Mouse (Mus musculus) heart, postnatal 36 days (tissue): ENCODE measurements around the gene Ccdc187. TPM values are rescaled to one million over a fixed set of nuclear protein-coding genes. Genes with fewer than 3 reads are reported as not detected.

Experiments used
- DNase-seq, 2 experiments: peaks; one replicate each; pipeline ENCODE4 v3.0.0; 2021 to 2022
- intact Hi-C: fragments of 180-260 bp; cut with DNase I; formaldehyde crosslinking; loops from one replicate; pipeline ENCODE4 v1.15.1; 2025
- total RNA-seq, 2 experiments: library from RNA; stranded (reverse); gene quantifications; 2 replicates each; pipeline ENCODE4 v1.2.3; 2021

Ccdc187 gene
- total RNA-seq, 2 experiments from 2014 or later, result 0.03 to 0.08 TPM

- intact Hi-C loops, result no loop called here
- no peak for DNase-seq
Measured at GRCm38 (mm10) chr2:26290133-26290532, 4.2 kb downstream of the Ccdc187 start.

GRCm38 (mm10) chr2:26286391-26286790 is 8.0 kb downstream of the Ccdc187 start:
- DNase-seq, result no peak
- intact Hi-C loops, result no loop called here

GRCm38 (mm10) chr2:26285804-26286203 is 8.6 kb downstream of the Ccdc187 start:
- intact Hi-C loops, result no loop called here
- no peak for DNase-seq

- no peak for DNase-seq
- intact Hi-C loops, result no loop called here
Measured at GRCm38 (mm10) chr2:26280594-26280993, 13.8 kb downstream of the Ccdc187 start.

- intact Hi-C loops, result loop anchor here (10.0 kb wide), 1 partner anchor 445 kb away; no protein-coding TSS in a partner anchor
- DNase-seq, result no peak
Measured at GRCm38 (mm10) chr2:26279712-26280111, 14.6 kb downstream of the Ccdc187 start.

GRCm38 (mm10) chr2:26273611-26274010 is 20.7 kb downstream of the Ccdc187 start:
- DNase-seq, result peak; percentile 39 to 56
- intact Hi-C loops, result loop anchor here (1.0 to 10.0 kb wide), 4 partner anchors 91 to 439 kb away; no protein-coding TSS in a partner anchor

- no peak for DNase-seq
- intact Hi-C loops, result no loop called here
Measured at GRCm38 (mm10) chr2:26268216-26268615, 26.1 kb downstream of the Ccdc187 start.

GRCm38 (mm10) chr2:26266066-26266742 is 28.2 kb downstream of the Ccdc187 start:
- intact Hi-C loops, result no loop called here
- no peak for DNase-seq

- DNase-seq, result no peak
- intact Hi-C loops, result no loop called here
Measured at GRCm38 (mm10) chr2:26265095-26265494, 29.3 kb downstream of the Ccdc187 start.

GRCm38 (mm10) chr2:26264646-26265045 is 29.7 kb downstream of the Ccdc187 start:
- intact Hi-C loops, result no loop called here
- no peak for DNase-seq

GRCm38 (mm10) chr2:26257315-26258096 is 36.9 kb downstream of the Ccdc187 start:
- no peak for DNase-seq
- intact Hi-C loops, result no loop called here

GRCm38 (mm10) chr2:26254816-26255215 is 39.5 kb downstream of the Ccdc187 start:
- intact Hi-C loops, result no loop called here
- DNase-seq, result no peak

GRCm38 (mm10) chr2:26252514-26253206 is 41.7 kb downstream of the Ccdc187 start:
- DNase-seq, result no peak
- intact Hi-C loops, result no loop called here

- intact Hi-C loops, result no loop called here
- DNase-seq, result no peak
Measured at GRCm38 (mm10) chr2:26247531-26247930, 46.8 kb downstream of the Ccdc187 start.

- intact Hi-C loops, result no loop called here
- no peak for DNase-seq
Measured at GRCm38 (mm10) chr2:26240841-26241240, 53.5 kb downstream of the Ccdc187 start.

GRCm38 (mm10) chr2:26240330-26240729 is 54.0 kb downstream of the Ccdc187 start:
- intact Hi-C loops, result no loop called here
- DNase-seq, result no peak

- peak; percentile 88 to 90 for DNase-seq
- intact Hi-C loops, result no loop called here
Measured at GRCm38 (mm10) chr2:26237290-26237782, 57.0 kb downstream of the Ccdc187 start, which contains the start of gene Qsox2. Qsox2 (minus strand) TSS chr2:26237525.

GRCm38 (mm10) chr2:26236681-26237289 is 57.6 kb downstream of the Ccdc187 start:
- intact Hi-C loops, result no loop called here
- peak in 1 of 2 experiments; percentile 11 for DNase-seq

GRCm38 (mm10) chr2:26234771-26235170 is 59.6 kb downstream of the Ccdc187 start:
- intact Hi-C loops, result no loop called here

GRCm38 (mm10) chr2:26234253-26234652 is 60.1 kb downstream of the Ccdc187 start:
- no peak for DNase-seq
- intact Hi-C loops, result no loop called here

More at GRCm38 (mm10) chr2:26234771-26235170, 59.6 kb downstream of the Ccdc187 start:
- DNase-seq, result peak; percentile 33 to 39
